Mouse (Mus musculus): ENCODE results near the gene Nxph3.
A peak's percentile ranks its signal among the peaks of the same experiment; 100 is the strongest.

DNA sequence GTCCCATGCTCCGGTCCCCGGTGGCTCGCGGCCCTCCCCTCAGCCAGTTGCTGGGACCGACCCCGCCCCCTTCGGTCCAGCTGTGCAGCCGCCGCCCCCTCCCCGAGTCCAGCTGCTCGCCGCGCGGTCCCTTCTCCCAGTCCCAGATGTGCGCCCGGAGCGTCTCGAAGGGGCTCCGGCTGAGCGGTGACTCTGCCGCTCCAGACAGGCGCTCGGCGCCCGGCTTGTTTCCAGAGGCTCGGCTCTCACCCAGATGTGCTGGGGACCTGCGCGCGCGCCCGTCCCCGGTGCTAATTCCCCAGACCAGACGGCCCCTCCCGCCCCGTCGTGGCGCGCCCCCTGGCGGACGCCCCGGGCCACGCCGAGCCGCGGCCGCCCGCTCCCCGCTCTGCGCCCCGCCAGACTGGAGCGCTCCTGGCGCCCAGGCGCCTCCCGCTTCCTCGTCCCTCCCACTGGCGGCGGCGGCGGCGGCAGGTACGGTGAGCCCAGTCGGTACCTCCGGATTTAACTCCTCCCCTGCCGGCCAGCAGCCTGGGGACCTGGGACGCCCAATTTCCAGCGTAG lies at the start of gene Nxph3:
- TF ChIP-seq EP300 (IDR thresholded peaks at IDR 0.05; ENCODE audit: low read length), result no peak
- peak in 1 of 2 experiments; percentile 73; a peak in 2 of 4 replicates for TF ChIP-seq CTCF (conservative IDR thresholded peaks at IDR 0.05 in 1 of 2, IDR thresholded peaks at IDR 0.05 in 1 of 2; ENCODE audit: low read depth in 2 of 2, low read length in 2 of 2)
- no peak for TF ChIP-seq MEF2A (IDR thresholded peaks at IDR 0.05; ENCODE audit: borderline replicate concordance, low read depth, low read length)
- TF ChIP-seq ETS1 (conservative IDR thresholded peaks at IDR 0.05; ENCODE audit: low read depth, low read length), result no peak
- TF ChIP-seq POLR2A (IDR thresholded peaks at IDR 0.05; ENCODE audit: low read depth, low read length), result no peak
- no peak for TF ChIP-seq USF1 (IDR thresholded peaks at IDR 0.05; ENCODE audit: low read depth, low read length)
- TF ChIP-seq ZC3H11A (IDR thresholded peaks at IDR 0.05; ENCODE audit: low read depth, low read length), result no peak
- TF ChIP-seq HCFC1 (IDR thresholded peaks at IDR 0.05; ENCODE audit: low read depth, low read length), result no peak
- TF ChIP-seq TBP (conservative IDR thresholded peaks at IDR 0.05; ENCODE audit: low read depth, low read length), result no peak
- no peak for TF ChIP-seq RCOR1 (conservative IDR thresholded peaks at IDR 0.05; ENCODE audit: low read depth, low read length)

All from CH12.LX (cell line).